Mouse (Mus musculus): ENCODE results near the gene Ces1c.

Gene Ces1c

GRCm38 (mm10) chr8:93131233-93131980 lies at the start of gene Ces1c:
Gene Ces1c, minus strand, starts transcription at chr8:93131283.
- no peak for DNase-seq

- DNase-seq, result peak in 1 of 2 experiments; percentile 38
Observed at GRCm38 (mm10) chr8:93180581-93181129, 49.6 kb upstream of the Ces1c start.

- no peak for DNase-seq
Observed at GRCm38 (mm10) chr8:93176593-93176992, 45.5 kb upstream of the Ces1c start.

- DNase-seq, result no peak
Observed at GRCm38 (mm10) chr8:93174554-93174953, 43.5 kb upstream of the Ces1c start.

GRCm38 (mm10) chr8:93171846-93172590 lies 40.9 kb upstream of the Ces1c start:
- peak; percentile 28 to 47 for DNase-seq

GRCm38 (mm10) chr8:93163363-93163762 lies 32.3 kb upstream of the Ces1c start:
- DNase-seq, result no peak

GRCm38 (mm10) chr8:93151401-93151800 lies 20.3 kb upstream of the Ces1c start:
- DNase-seq, result peak; percentile 5 to 15

GRCm38 (mm10) chr8:93147331-93147730 lies 16.2 kb upstream of the Ces1c start:
- no peak for DNase-seq

GRCm38 (mm10) chr8:93140696-93141095 lies 9.6 kb upstream of the Ces1c start:
- DNase-seq, result peak; percentile 24 to 59

- no peak for DNase-seq
Observed at GRCm38 (mm10) chr8:93132196-93132595, 1.1 kb upstream of the Ces1c start.

GRCm38 (mm10) chr8:93126476-93126875 lies 4.6 kb downstream of the Ces1c start:
- peak; percentile 18 to 52 for DNase-seq

- DNase-seq, result no peak
Observed at GRCm38 (mm10) chr8:93122005-93122404, 9.1 kb downstream of the Ces1c start.

- peak; percentile 6 to 38 for DNase-seq
Observed at GRCm38 (mm10) chr8:93095376-93095775, 35.7 kb downstream of the Ces1c start.

- no peak for DNase-seq
Observed at GRCm38 (mm10) chr8:93091324-93091723, 39.8 kb downstream of the Ces1c start.

GRCm38 (mm10) chr8:93088686-93089122 lies 42.4 kb downstream of the Ces1c start:
- DNase-seq, result peak; percentile 28 to 53

GRCm38 (mm10) chr8:93088193-93088592 lies 42.9 kb downstream of the Ces1c start:
- no peak for DNase-seq

- peak in 1 of 2 experiments; percentile 10 for DNase-seq
Observed at GRCm38 (mm10) chr8:93079887-93080286, 51.2 kb downstream of the Ces1c start, which contains the start of gene Ces1b. Gene Ces1b, minus strand, starts transcription at chr8:93080017.

GRCm38 (mm10) chr8:93075251-93075650 lies 55.8 kb downstream of the Ces1c start:
- peak; percentile 17 to 23 for DNase-seq

GRCm38 (mm10) chr8:93063416-93064117 lies 67.5 kb downstream of the Ces1c start:
- DNase-seq, result no peak

- peak; percentile 23 to 46 for DNase-seq
Observed at GRCm38 (mm10) chr8:93059185-93059584, 71.9 kb downstream of the Ces1c start.

GRCm38 (mm10) chr8:93055238-93055637 lies 75.8 kb downstream of the Ces1c start:
- no peak for DNase-seq
